Mouse (Mus musculus) thymus, adult 18-20 months (tissue): Measurements from ENCODE around the gene Tsc2.

Source experiments
- DNase-seq, 2 experiments: peaks; one replicate each; pipeline ENCODE4 v3.0.0; 2022; ENCODE audit warnings: mixed read lengths in 2 of 2

Tsc2 gene

DNA sequence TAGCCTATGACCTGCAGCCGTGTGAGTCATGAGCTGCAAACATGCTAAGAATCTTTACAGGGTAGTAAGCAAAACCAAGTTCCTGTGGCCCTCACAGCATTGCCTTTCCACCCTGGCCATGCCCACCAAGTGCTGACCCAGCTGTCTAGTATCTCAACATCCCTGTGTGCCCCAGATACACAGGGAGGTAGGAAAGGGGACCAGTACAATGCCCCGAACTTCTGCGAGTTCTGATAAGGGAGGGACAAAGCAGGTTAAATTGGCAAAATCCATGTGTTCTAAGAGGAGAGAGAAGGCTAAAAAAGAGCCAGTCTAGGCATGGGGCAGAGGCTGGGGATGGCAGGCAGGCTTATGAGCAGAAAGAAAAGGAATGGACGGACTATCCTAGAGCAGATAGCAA, 24.1 kb downstream of the Tsc2 start:
- DNase-seq: no peak

DNA sequence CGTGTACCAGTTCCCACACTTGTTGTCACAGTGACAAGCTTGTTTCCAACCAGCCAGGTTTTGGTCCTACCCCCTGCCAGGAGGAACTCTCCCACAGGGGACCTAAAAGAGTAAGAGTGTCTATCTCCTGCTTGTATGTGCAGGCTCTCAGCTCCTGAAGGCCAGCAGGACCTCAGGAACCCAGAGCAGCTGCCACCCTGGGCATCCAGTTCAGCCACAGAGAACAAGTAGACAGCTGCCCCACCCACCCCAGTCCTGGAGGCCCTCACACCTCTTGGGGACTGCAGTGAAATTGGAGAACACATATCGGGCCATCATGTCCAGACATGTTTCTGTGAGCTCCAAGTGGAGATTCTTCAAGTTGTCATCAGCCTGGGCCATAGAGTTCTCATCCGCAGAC, 27.9 kb downstream of the Tsc2 start:
- no peak for DNase-seq

DNA sequence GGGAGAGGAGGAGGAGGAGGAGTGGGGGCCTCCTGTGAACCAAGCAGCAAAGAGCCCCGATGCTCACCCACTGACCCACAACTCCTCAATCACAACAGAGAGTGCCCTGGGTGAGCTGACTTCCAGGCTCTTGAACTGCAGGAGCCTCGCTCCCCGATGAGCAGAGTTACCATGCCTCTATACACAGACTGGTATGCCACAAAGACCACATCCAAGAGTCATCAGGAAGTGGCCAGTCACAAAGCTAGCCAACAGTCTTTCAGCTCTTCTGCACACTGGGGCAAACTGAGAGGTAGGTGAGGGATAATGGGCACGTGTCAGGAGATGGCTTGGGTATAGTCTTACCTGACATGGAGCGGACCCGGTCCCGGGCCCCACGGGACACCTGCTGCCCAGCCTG, 28.5 kb downstream of the Tsc2 start:
- DNase-seq: no peak

DNA sequence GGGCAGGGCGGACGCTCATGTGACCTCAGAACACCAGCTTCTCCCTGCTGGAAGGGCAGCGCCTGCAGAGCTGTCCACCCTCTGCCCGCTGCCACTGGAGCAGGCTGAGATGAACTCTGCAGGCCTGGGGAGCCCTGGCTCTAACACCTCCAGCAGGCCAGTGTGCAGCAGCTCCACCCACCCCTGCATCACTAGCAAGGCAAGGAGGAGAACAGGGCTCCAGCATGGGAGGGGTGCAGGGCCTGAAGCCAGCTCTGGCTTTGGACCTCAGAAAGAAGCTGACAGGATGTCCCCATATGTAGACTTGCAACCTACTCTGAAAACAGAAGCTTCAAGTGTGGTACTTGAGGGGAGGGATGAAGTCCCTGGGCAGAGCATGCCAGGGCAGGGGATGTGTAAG, 31.9 kb downstream of the Tsc2 start:
- DNase-seq: no peak

DNA sequence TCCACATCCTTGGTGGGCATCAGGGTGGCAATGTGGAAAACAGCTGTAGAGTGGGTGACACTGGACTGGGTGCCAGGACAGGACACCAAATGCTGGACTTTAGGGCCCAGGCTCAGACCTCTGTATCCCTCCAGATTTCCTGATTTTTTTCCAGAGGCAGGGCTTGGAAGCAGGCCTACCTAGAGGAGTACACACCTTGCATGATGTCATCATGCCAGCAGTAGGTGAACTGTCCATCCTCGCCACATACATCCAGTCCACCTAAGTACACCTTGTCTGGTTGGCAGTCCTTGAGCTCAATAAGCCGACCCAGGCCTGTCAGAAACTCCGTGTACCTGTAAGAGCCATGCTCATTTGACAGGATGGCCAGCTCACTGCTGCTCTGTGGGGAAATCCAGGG, 34.4 kb downstream of the Tsc2 start:
- DNase-seq: no peak

DNA sequence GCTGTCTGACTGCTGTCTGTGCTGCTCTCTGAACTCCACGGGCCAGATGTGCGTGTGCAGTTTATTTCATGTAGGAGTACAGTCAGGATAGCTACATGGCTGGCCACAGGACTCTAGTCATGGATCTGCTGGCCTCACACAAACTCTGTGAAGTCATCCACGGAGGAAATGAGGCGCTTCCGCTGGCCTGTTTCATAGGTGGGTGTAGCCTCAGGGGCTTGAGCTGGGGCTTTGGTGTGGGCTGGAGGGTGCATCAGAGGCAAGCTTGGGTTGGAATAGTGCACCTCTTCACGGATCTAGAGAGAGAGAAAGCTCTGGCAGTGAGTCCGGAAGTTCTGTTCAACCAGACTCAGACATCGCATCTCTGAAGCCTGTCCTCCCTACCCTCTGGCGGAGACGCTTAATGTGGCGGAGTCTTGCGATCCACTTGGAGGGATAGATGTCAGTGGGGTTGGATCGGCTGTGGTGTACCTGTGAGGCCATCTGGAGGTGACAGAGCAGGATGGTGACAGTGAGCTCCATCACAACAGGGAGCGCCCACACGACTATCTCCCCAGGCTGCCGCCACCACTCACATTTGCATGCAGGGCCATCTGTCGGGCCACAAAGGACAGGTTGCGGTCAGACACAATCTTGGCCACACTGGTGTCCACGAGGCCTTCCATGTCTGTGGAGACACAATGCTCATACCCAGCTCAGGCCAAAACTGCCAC, 35.8 kb downstream of the Tsc2 start:
- no peak for DNase-seq

DNA sequence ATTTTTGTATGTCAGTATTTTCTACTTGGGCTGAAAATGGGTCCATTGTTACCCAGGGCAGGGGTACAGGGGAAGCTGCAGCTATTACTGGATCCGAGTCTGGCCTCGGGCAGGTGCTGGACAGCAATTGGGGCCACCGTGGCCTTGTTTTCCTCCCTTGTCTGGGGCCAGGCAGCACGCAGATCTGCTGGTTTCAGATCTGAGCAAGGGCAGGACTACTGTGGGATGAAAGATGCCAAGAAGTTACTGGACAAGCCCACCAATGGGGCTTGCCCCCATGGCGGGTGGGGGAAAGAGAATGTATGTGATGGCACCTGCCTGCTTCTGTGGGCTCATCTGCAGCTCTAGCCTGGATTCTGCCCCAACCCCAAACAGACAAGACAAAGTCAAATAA, 36.4 kb downstream of the Tsc2 start:
- no peak for DNase-seq

DNA sequence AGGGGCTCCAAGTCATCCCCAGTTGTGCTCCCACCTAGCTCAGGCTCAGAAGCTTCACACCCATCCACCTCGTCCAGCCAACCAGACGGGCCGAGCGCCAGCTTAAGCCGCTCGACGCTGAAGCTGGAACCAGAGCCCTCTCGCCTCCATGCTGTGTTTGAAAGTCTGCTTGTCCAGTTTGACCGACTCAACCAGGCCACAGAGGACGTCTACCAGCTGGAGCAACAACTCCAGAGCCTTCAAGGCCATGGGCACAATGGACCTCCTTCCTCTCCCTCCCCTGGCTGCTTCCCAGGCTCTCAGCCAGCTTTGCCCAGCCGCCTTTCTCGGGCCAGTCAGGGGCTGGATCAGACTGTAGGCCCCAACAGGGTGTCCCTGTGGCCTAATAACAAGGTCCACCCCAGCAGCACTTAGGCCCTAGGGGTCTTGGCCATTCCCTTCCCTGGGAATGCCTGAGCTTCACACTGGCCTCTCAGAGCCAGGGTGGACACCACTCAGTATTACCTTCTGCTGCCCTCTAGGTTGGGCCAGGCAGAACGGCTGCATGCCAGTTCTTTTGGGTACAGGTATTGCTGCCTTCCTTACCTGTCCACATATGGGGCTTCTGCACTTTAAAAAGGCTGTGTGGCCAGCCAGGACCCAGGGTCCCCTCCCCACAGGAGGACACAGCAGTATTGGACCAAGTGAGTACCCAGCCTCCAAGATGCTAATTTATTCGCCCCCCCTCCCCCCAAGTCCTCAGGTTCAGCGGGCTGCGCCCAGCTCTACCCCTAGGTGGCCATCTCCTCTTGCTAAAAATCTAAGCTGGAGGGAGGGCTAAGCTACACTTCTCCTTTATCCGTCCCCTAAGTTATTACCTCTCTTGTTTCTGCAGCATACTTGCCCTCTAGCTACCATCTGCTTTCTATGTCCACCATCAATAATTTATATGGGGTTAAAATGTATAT, 37.0 kb downstream of the Tsc2 start:
- DNase-seq: no peak

DNA sequence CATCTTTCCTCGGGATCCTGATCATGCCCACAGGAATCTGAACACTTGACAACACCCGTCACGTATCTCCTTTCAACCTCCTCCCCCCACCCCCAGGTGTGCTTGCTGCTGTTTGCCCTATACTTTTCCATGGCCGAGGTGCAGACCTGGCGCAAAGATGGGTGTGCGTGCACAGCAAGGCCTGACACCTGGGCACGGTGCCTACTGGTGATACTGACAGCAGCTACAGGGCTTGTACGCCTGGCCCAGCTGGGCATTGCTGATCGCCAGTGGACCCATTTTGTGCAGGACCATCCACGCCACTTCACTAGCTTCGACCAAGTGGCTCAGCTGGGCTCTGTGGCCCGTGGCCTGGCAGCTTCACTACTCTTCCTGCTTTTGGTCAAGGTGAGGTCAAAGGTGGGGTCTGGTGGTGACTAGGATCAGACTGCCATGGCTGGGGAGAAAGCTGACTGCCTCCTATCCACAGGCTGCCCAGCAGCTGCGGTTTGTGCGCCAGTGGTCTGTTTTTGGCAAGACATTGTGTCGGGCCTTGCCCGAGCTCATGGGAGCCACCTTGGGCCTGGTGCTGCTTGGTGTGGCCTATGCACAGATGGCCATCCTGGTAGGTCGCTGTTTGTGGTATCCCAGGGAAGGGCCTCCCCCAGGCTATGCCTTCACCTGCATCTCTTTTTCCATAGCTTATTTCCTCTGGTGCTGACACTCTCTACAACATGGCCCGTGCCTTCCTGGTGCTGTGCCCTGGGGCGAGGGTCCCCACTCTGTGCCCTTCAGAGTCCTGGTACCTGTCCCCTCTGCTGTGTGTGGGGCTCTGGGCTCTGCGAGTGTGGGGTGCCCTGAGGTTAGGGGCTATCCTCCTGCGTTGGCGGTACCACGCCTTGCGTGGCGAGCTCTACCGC, 38.2 kb downstream of the Tsc2 start:
- no peak for DNase-seq

DNA sequence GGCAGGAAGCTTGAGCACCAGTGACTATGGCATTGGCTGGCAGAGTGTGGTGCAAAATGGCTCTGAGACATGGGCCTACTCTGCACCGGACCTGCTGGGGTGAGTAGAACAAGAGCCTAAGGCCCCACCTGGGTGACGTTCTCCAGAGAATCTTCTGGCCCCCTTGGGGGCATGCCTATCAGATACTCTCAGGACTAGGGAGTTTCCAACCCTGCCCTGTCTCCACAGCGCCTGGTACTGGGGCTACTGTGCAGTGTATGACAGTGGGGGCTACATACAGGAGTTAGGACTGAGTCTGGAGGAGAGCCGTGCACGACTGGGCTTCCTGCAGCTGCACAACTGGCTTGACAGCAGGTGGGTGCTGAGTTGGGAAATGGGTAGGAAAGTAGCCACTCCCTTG, 39.2 kb downstream of the Tsc2 start:
- DNase-seq: no peak

DNA sequence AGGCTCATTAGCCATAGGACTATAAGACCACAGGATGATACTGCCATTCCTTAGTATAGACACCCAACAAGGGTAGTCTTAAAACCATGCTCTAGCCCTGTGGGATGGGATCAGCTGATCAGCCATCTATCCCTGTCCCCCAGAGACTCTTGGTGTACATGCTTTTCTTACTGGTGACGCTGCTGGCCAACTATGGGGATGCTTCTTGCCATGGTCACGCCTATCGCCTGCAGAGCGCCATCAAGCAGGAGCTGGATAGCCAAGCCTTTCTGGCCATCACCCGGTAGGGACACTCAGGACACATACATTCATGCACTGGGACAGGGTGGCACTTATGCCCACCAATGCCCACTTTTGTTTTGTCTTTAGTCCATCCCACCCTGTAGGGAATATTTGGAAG, 40.7 kb downstream of the Tsc2 start:
- DNase-seq: no peak

DNA sequence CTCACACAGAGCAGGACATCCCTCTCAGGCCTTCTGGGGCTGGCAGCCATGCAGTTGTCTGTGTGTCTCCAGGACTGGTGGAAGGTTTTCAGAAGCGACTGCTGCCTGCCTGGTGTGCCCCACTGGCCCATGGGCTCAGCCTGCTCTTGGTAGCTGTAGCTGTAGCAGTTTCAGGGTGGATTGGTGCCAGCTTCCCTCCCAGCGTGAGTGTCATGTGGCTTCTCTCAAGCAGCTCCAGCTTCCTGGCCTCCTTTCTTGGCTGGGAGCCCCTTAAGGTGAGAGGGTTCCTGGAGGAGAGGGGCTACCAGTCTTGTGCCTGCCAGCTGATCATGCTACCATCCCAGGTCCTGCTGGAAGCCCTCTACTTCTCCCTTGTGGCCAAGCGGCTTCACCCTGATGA, 41.5 kb downstream of the Tsc2 start:
- no peak for DNase-seq

DNA sequence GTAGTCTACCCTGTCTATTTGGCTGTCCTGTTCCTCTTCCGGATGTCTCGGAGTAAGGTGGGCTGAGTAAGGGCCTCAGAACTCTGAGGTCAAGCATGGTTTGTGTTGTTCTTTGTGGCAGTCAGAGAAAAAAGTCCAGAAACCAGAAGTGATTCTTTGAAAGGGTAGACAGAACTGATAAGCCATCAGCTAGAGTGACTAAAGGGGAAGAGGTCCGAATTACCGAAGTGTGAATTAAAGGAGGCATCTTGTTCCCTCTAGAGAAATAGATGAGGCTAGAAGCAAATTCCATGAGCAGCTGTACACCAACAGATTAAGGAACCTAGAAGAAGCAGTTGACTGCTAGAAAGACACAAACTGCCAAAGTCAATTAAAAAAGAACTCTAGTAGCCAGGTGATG, 45.9 kb downstream of the Tsc2 start:
- no peak for DNase-seq

DNA sequence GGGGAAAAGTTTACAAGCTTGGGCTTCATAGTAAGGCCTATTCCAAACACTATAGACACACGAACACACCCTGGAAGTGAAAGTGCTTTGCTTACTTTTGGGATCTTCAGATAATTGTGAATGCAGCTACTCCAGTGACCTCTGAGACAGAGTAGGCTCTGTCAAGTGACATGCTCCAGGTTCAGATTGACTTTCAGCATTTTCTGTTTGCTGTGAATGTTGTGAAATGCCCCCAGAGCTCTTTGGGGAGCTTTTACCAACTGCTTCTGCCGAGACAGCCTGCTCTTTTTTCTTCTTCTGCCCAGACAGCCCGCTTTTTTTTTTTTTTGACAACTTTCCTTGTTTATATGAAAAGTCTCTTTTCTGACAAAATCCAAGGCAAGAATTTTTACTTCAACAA, 47.9 kb downstream of the Tsc2 start:
- DNase-seq: no peak

DNA sequence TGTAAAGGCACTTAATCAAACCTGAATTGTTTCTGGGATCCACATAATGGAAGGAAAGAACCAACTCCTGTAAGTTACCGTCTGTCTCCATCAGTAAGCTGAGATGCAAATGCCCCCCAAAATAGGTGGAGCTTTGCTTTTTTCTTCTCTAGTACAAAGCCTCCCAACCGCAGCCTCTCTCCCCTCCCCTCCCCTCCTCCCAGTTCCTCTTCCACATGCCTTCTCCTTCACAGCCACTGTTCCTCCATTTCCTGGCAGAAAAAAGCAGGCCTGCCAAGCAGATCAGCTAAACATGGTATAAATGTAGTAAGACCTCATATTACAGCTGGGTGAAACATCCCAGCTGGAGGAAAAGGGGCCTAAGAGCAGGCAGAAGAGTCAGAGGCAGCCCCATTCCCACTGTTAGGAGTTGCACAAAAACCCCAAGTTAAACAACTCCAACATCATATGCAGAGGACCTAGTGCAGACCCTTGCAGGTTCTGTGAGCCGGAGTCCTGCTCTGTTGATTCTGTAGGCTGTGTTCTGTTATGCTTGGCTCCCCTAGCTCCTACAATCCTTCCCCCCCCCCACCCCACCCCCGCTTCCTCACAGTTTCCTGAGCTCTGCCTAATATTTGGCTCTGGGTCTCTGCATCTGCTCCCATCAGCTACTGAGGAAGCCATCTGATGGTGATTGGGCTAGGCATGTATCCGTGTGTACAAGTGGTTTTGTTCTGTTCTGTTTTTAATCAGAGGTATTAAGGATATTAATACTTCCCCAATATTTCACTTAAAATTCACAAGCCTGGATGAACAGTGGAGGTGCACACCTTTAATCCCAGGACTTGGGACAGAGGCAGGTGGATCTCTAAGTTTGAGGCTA, 48.6 kb downstream of the Tsc2 start:
- no peak for DNase-seq

DNA sequence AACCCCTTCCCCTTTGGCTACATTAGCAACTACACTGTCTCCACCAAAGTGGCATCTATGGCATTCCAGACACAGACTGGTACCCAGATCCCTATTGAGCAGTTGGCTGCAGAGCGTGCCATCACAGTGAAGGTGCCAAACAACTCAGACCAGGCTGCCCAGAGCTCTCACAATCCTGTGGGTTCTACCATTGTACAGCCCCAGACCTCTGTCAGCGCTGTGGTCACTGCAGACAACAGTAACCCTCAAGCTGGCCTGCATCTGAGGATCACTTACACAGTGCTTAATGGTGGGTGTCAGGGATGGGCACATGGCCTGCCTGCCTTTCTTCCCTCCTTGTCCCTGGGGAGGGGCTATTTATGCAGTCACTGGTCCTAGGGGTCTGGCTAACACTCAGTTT, 52.1 kb downstream of the Tsc2 start:
- DNase-seq: no peak

DNA sequence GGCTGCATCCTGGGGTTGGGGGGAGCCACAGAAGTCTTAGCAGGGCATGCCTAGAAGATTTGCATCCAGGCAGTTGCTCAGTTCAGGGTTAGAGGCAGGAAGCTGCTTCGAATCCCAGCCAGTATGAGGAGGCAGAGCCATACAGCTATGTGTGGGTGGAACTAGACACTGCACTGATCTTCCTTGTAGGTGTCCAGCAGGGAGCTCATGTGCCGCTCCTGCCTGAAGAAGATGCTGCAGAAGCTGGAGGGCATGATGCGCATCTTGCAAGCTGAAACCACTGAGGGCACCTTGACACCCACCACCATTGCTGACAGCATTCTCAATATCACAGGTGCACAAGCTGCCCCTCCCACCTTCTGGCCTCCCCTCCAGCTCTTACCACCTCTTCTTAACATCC, 52.9 kb downstream of the Tsc2 start:
- no peak for DNase-seq

DNA sequence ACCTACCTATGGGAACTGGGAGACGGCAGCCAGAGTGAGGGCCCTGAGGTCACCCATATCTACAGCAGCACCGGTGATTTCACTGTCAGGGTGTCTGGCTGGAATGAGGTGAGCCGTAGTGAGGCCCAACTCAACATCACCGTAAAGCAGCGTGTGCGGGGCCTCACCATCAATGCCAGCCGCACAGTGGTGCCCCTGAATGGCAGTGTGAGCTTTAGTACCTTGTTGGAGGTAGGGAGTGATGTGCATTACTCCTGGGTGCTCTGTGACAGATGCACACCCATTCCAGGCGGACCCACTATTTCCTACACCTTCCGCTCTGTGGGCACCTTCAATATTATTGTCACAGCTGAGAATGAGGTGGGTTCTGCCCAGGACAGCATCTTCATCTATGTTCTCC, 58.6 kb downstream of the Tsc2 start:
- DNase-seq: no peak

DNA sequence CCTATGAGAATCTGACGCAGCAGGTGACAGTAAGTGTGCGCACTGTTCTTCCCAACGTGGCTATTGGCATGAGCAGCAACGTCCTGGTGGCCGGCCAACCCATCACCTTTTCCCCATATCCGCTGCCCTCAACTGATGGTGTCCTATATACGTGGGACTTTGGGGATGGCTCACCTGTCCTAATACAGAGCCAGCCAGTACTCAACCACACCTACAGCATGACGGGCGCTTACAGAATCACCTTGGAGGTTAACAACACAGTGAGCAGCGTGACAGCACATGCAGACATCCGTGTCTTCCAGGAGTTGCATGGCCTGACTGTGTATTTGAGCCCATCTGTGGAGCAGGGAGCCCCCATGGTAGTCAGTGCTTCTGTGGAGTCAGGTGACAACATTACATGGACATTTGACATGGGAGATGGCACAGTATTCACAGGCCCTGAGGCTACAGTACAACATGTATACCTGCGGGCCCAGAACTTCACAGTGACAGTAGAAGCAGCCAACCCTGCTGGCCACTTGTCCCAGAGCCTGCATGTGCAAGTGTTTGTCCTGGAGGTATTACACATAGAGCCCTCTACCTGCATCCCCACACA, 59.7 kb downstream of the Tsc2 start:
- no peak for DNase-seq

DNA sequence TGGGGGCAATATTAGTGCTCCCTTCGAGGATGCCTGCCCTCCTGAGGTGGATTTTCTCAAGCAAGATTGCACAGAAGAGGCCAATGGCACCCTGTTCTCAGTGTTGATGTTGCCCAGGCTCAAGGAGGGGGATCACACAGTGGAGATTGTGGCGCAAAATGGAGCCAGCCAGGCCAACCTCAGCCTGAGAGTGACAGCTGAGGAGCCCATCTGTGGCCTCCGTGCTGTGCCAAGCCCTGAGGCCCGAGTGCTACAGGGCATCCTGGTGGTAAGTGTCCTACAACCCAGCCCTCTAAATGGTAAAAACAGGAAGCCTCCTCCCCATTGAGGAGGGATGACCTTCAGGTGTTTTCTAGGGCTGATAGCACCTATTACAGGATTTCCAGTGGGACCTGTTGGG, 62.6 kb downstream of the Tsc2 start:
- DNase-seq: no peak

DNA sequence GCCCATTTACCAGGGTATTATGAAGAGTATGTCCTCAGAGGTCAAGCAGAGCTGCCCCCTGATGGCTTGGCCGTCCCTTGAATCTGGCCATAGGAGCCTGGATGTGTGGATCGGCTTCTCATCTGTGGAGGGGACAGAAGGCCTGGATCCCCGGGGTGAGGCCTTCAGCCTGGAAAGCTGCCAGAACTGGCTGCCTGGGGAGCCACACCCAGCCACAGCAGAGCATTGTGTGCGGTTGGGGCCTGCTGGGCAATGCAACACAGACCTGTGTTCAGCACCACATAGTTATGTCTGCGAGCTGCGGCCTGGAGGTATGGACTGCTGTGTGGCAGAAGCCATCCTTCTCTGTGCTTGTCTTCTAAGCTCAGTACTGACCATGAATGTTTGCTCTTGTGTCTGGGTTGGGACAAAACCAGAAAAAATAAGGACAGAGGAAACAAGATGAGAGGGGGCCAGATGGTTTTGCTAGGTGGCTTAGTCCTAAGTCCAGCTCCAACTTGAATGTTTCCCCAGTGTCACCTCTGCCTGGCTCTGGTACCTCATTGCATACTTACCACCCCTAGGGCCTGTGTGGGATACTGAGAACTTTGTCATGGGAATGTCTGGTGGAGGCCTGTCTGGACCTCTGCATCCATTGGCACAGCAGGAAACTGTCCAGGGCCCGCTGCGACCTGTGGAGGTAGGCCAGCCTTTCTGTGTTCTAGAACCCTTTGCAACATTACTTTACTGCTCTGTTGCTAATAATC, 65.2 kb downstream of the Tsc2 start:
- DNase-seq: no peak
